Mouse (Mus musculus) CH12.LX (cell line): ENCODE measurements at regions not wholly inside any gene's neighbourhood (a gene's known extent, or its start where the extent isn't known, plus 50 kb on each side); places are given as distances from the start of the nearest gene placed in this dataset.

Source experiments
- CTCF ChIP-seq, 2 experiments: IDR thresholded peaks in 1 of 2; conservative IDR thresholded peaks in 1 of 2; 2 replicates each; pipeline ENCODE4 v1.5.1; 2011 to 2012; ENCODE audit warnings: low read depth in 2 of 2, low read length in 2 of 2, improper control_type of control experiment in 1 of 2, inconsistent platforms in 1 of 2, mild to moderate bottlenecking in 1 of 2, moderate library complexity in 1 of 2
- EP300 ChIP-seq: IDR thresholded peaks from 2 replicates; pipeline ENCODE4 v1.6.1; 2011; ENCODE audit warnings: low read length, improper control_type of control experiment

DNA sequence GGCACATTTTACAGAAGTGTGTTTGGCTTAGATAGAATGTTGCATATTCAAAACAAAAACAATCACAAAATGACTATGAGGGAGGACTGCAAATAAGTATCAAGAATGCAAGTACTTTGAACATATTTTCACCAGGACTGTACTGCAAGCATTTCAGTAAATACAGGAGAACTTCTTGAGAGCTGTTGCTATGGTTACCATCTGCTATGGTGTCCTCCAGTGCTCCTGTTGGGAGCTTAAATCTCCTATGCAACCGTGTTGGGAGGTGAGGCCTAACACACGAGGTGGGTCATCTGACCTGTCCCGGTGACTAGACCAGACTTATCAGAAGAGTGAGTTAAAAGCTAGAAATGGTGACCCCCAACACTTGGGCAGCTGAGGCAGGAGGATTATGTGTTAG, 253.9 kb downstream of the 1500009L16Rik start:
- TF ChIP-seq CTCF (conservative IDR thresholded peaks at IDR 0.05 in 1 of 2, IDR thresholded peaks at IDR 0.05 in 1 of 2; ENCODE audit: low read depth in 2 of 2, low read length in 2 of 2) (no peak), EP300 (no peak)
